Mouse (Mus musculus) MEL (cell line): ENCODE measurements around the gene Tmtc4. TPM values are rescaled to one million over a fixed set of nuclear protein-coding genes. Genes with fewer than 3 reads are reported as not detected.

ENCODE experiments used
- DNase-seq: peaks from one replicate; pipeline ENCODE4 v3.0.0; 2011; ENCODE audit warnings: low read depth, low spot score
- H3K27ac ChIP-seq: 2 replicates; pipeline ENCODE4 v1.5.1; 2012; ENCODE audit warnings: low read depth, mild to moderate bottlenecking, control low read depth, low read length, moderate library complexity; ENCODE audit not compliant: control insufficient read depth
- H3K27me3 ChIP-seq, 2 experiments: fragments of 150-350 bp in 1 of 2; sonication (generic) in 1 of 2; 2 replicates each; pipeline ENCODE4 v1.6.1; 2012; ENCODE audit warnings: low read length in 2 of 2, mild to moderate bottlenecking in 2 of 2, improper control_type of control experiment in 1 of 2, moderate library complexity in 1 of 2; ENCODE audit not compliant: insufficient read depth in 2 of 2, control insufficient read depth in 1 of 2
- H3K36me3 ChIP-seq, 2 experiments: 2 replicates each; pipeline ENCODE4 v1.6.1; 2012 to 2014; ENCODE audit warnings: low read length in 2 of 2, improper control_type of control experiment in 1 of 2, inconsistent platforms in 1 of 2, mild to moderate bottlenecking in 1 of 2; ENCODE audit not compliant: insufficient read depth in 2 of 2, control insufficient read depth in 1 of 2
- H3K4me1 ChIP-seq, 2 experiments: fragments of 150-350 bp in 1 of 2; sonication (generic) in 1 of 2; 2 replicates each; pipeline ENCODE4 v1.6.1; 2012; ENCODE audit warnings: low read length in 2 of 2, improper control_type of control experiment in 1 of 2, mild to moderate bottlenecking in 1 of 2; ENCODE audit not compliant: insufficient read depth in 2 of 2, control insufficient read depth in 1 of 2
- H3K4me3 ChIP-seq, 2 experiments: fragments of 150-350 bp in 1 of 2; sonication (generic) in 1 of 2; 2 replicates each; pipeline ENCODE4 v1.5.1; 2012; ENCODE audit warnings: low read depth in 2 of 2, low read length in 2 of 2, mild to moderate bottlenecking in 2 of 2, moderate library complexity in 2 of 2, control low read depth in 1 of 2, improper control_type of control experiment in 1 of 2; ENCODE audit not compliant: control insufficient read depth in 1 of 2, insufficient read depth in 1 of 2
- H3K79me2 ChIP-seq: 2 replicates; pipeline ENCODE4 v1.6.1; 2012; ENCODE audit warnings: mild to moderate bottlenecking, low read length, moderate library complexity; ENCODE audit not compliant: control insufficient read depth, poor library complexity, insufficient read depth
- H3K9ac ChIP-seq: 2 replicates; pipeline ENCODE4 v1.6.1; 2012; ENCODE audit warnings: low read depth, mild to moderate bottlenecking, control low read depth, low read length, moderate library complexity; ENCODE audit not compliant: control insufficient read depth, poor library complexity, severe bottlenecking
- H3K9me3 ChIP-seq: fragments of 150-350 bp; sonication (generic); replicated peaks from 2 replicates; pipeline ENCODE4 v1.6.1; 2012; ENCODE audit warnings: mild to moderate bottlenecking, low read length, improper control_type of control experiment, moderate library complexity; ENCODE audit not compliant: insufficient read depth
- E2F4 ChIP-seq: IDR thresholded peaks from 2 replicates; pipeline ENCODE4 v1.6.1; 2011; ENCODE audit warnings: low read depth, low read length, improper control_type of control experiment, borderline replicate concordance
- ELF1 ChIP-seq: IDR thresholded peaks from 2 replicates; pipeline ENCODE4 v1.6.1; 2014; ENCODE audit warnings: low read depth, mild to moderate bottlenecking, inconsistent platforms, low read length, improper control_type of control experiment, moderate library complexity
- EP300 ChIP-seq, 2 experiments: IDR thresholded peaks; 2 replicates each; pipeline ENCODE4 v1.6.1; 2011; ENCODE audit warnings: improper control_type of control experiment in 2 of 2, low read length in 2 of 2, low read depth in 1 of 2, mild to moderate bottlenecking in 1 of 2
- ETS1 ChIP-seq: IDR thresholded peaks from 2 replicates; pipeline ENCODE4 v1.6.1; 2012; ENCODE audit warnings: low read depth, mild to moderate bottlenecking, inconsistent platforms, low read length, improper control_type of control experiment, moderate library complexity
- HCFC1 ChIP-seq: IDR thresholded peaks from 2 replicates; pipeline ENCODE4 v1.6.1; 2012; ENCODE audit warnings: low read depth, mild to moderate bottlenecking, inconsistent platforms, low read length, improper control_type of control experiment, moderate library complexity
- KAT2A ChIP-seq: conservative IDR thresholded peaks from 2 replicates; pipeline ENCODE4 v1.6.1; 2012; ENCODE audit warnings: low read depth, low read length, improper control_type of control experiment, inconsistent platforms
- MAFK ChIP-seq: IDR thresholded peaks from 2 replicates; pipeline ENCODE4 v1.6.1; 2011; ENCODE audit warnings: low read depth, mild to moderate bottlenecking, low read length, improper control_type of control experiment, borderline replicate concordance
- MAZ ChIP-seq: IDR thresholded peaks from 2 replicates; pipeline ENCODE4 v1.6.1; 2012; ENCODE audit warnings: low read depth, mild to moderate bottlenecking, inconsistent platforms, low read length, improper control_type of control experiment
- MEF2A ChIP-seq: IDR thresholded peaks from 2 replicates; pipeline ENCODE4 v1.6.1; 2014; ENCODE audit warnings: low read depth, mild to moderate bottlenecking, inconsistent platforms, low read length, improper control_type of control experiment; ENCODE audit not compliant: poor library complexity, insufficient replicate concordance, severe bottlenecking; ENCODE audit errors: extremely low read depth
- MXI1 ChIP-seq: IDR thresholded peaks from 2 replicates; pipeline ENCODE4 v1.6.1; 2011; ENCODE audit warnings: mild to moderate bottlenecking, low read depth, low read length, improper control_type of control experiment
- POLR2A ChIP-seq, 2 experiments: IDR thresholded peaks; 2 replicates each; pipeline ENCODE4 v1.6.1; 2011 to 2012; ENCODE audit warnings: low read length in 2 of 2, mild to moderate bottlenecking in 2 of 2, control low read depth in 1 of 2, improper control_type of control experiment in 1 of 2, low read depth in 1 of 2, moderate library complexity in 1 of 2; ENCODE audit not compliant: control insufficient read depth in 1 of 2, insufficient read depth in 1 of 2, poor library complexity in 1 of 2
- POLR2AphosphoS2 ChIP-seq: IDR thresholded peaks from 2 replicates; pipeline ENCODE4 v1.6.1; 2011; ENCODE audit warnings: low read length, improper control_type of control experiment
- POLR2AphosphoS5 ChIP-seq: IDR thresholded peaks from 2 replicates; pipeline ENCODE4 v1.6.1; 2012; ENCODE audit warnings: low read depth, borderline replicate concordance, mild to moderate bottlenecking, inconsistent platforms, low read length, moderate library complexity, mixed read lengths
- RCOR1 ChIP-seq: IDR thresholded peaks from 2 replicates; pipeline ENCODE4 v1.6.1; 2012; ENCODE audit warnings: low read depth, mild to moderate bottlenecking, inconsistent platforms, low read length, improper control_type of control experiment
- TAL1 ChIP-seq: IDR thresholded peaks from 2 replicates; pipeline ENCODE4 v1.6.1; 2012; ENCODE audit warnings: mild to moderate bottlenecking, inconsistent platforms, low read length, moderate library complexity, mixed read lengths
- TCF12 ChIP-seq: IDR thresholded peaks from 2 replicates; pipeline ENCODE4 v1.6.1; 2014; ENCODE audit warnings: low read depth, mild to moderate bottlenecking, inconsistent platforms, low read length, improper control_type of control experiment, moderate library complexity
- ZC3H11A ChIP-seq: IDR thresholded peaks from 2 replicates; pipeline ENCODE4 v1.6.1; 2012; ENCODE audit warnings: low read depth, mild to moderate bottlenecking, inconsistent platforms, low read length, improper control_type of control experiment
- ZKSCAN1 ChIP-seq: IDR thresholded peaks from 2 replicates; pipeline ENCODE4 v1.6.1; 2012; ENCODE audit warnings: low read depth, mild to moderate bottlenecking, inconsistent platforms, low read length, improper control_type of control experiment, moderate library complexity
- ZNF384 ChIP-seq: IDR thresholded peaks from 2 replicates; pipeline ENCODE4 v1.6.1; 2012; ENCODE audit warnings: low read depth, mild to moderate bottlenecking, inconsistent platforms, low read length, improper control_type of control experiment
- polyA plus RNA-seq, 2 experiments: library from polyadenylated mRNA; stranded (reverse) in 1 of 2; unstranded in 1 of 2; fragments of >175 nt in 1 of 2; fragments of >200 nt in 1 of 2; gene quantifications; 2 replicates each; pipeline versions ENCODE4 v1.2.1 to v1.2.4; 2012; ENCODE audit warnings: low replicate concordance in 2 of 2, low read depth in 1 of 2; ENCODE audit not compliant: insufficient read length in 2 of 2, insufficient read depth in 1 of 2, missing spikeins in 1 of 2
- total RNA-seq: library from RNA; depleted of rRNA; stranded (reverse); fragments of 300-350 nt; gene quantifications from 2 replicates; pipeline ENCODE4 v1.2.3, GENCODE M21; 2012

The Tmtc4 gene
- total and polyA plus RNA-seq, 3 experiments: 10.4 to 11.5 TPM; not detected in 1

DNA sequence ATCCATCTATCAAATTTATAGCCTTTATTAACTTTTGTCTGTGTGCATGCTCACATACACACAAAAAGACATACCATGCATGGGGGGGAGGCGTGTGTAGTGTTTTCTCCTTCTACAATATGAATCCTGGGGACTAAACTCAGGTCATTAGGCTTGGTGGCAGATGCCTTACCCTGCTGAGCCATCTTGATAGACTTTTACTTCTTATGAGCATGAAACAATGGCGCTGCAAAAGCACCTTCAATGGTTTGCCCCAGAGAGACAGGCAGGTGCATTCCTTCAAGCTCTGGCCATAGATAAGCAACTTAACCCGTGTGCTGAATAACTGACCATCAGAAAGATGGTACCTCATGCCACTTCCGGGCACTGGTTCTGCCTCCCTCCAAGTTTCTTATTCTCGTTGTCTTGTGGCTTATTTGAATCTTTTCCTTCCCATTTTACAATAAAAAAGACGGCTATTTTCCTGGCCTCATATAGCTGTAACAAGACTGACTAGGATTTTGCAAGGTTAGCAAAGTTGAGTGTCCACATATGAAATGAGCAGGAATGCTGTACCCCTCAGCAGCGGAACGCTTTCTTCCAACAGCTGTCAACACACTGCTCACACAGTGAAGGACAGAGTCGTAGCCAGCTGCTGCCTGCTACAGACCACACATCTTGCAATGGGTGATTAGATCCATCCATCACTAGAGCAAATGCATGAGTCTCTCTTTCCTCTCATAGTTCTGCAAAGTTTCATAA lies 6.6 kb downstream of the Tmtc4 start:
- TF ChIP-seq POLR2A (IDR thresholded peaks at IDR 0.05; ENCODE audit: control insufficient read depth in 1 of 2, insufficient read depth in 1 of 2, low read depth in 1 of 2, low read length in 2 of 2, poor library complexity in 1 of 2) (no peak), POLR2AphosphoS5 (no peak), MXI1 (no peak), MAFK (no peak), HCFC1 (no peak), TCF12 (no peak), ETS1 (no peak)
- no peak overlapping the region for H3K9ac ChIP-seq
- H3K79me2 ChIP-seq: no peaks in the 10 kb centered on the region
- H3K4me3 ChIP-seq: no peak overlapping the region
- no peak for DNase-seq
- H3K27me3 ChIP-seq: no peaks in the 10 kb centered on the region
- peaks cover 0 to 5% of the 10 kb centered on the region in 2 experiments; a peak in 2 of 4 replicates for H3K4me1 ChIP-seq
- H3K36me3 ChIP-seq: peaks cover 0 to 2% of the 10 kb centered on the region in 2 experiments; a peak in 2 of 4 replicates
- no peaks in the 10 kb centered on the region for H3K9me3 ChIP-seq
- H3K27ac ChIP-seq: no peak overlapping the region

DNA sequence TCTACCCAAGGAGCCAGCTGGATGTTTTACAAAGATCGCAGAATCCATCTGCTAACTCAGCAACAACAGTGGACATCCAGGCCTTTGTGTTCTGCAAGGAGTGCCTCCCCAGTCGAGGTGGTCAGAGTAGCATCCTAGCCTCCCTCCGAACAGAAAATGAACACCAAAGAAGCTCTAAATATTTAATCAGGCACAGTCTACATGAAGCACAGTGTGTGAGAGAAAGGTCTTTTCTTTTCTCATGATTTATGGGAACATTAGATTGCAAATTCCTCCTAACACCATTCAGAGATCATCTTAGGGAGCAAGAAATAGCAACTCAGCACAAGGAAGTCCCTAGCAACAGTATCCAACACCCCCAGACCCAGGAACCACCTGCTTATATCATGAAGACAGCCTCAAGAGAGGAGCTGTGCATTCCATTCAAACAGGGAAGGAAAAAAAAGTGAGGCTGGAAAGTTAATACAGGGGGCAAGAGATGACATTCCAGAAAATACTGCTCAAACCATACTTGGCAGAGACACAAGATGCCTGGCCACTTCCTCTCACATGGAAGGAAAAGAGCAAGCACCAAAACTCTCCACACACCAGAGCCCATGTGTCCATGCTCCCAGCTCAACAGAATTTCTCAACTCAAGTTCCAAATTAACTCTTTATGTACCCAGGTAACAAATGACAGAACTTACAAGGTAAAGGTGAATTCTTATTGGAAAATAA lies 8.8 kb downstream of the Tmtc4 start:
- no peak for DNase-seq
- Histone ChIP-seq H3K27ac (no peak overlapping the region), H3K27me3 (no peaks in the 10 kb centered on the region), H3K36me3 (peaks cover 0 to 2% of the 10 kb centered on the region in 2 experiments; a peak in 1 of 4 replicates), H3K79me2 (no peaks in the 10 kb centered on the region), H3K4me3 (no peak overlapping the region), H3K9ac (no peak overlapping the region), H3K4me1 (no peaks in the 10 kb centered on the region), H3K9me3 (no peaks in the 10 kb centered on the region)
- TF ChIP-seq KAT2A (no peak), ZNF384 (no peak), ZC3H11A (no peak), ZKSCAN1 (no peak), MEF2A (no peak), POLR2AphosphoS2 (no peak), RCOR1 (no peak), EP300 (IDR thresholded peaks at IDR 0.05; ENCODE audit: low read depth in 1 of 2, low read length in 2 of 2) (no peak), MAZ (no peak), E2F4 (no peak), TAL1 (no peak), ELF1 (no peak)
